Mouse (Mus musculus): ENCODE measurements around the gene Dock3.
A peak's percentile ranks its signal among the peaks of the same experiment; 100 is the strongest.

Dock3 gene

DNA sequence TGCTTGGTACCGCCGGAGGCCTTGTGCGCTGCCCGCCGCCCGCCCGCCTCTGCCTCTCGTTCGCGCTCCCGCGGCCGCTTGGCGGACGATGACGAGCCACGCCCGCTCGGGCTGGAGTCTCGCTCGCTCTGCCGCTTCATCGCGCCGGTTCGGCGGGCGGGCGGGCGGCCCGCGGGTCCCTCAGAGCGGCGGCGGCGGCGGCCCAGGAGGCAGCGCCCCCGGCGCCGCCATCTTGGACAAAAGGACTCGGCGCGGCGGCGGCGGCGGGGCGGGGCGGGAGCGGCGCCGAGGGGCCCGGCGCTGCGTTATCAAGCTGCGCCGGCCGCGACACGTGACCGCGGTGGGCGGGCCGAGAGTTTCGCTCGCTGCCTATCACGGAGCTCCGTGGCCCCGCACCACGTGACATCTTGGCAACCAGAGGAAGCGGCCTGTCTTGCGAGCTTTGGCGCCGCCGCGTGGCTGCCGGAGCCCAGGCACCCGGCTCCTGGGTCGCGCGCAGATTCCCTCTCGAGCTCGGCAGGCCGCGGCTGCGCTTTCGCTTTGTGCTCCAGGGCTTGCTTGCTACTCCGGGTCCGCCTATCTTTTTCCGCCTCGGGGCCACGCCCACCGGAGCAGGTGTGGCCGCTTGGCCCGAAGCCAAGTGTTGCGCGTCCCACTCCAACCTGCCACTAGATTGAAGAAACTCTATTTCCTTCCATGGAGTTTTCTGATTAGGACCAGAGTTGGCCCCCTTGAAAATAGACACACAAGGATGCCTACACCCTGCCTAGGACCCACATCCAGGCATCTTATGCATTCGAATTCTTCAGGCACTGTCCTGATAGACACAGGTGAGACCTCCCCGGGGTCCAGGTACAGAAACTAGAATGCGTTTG lies 344.6 kb downstream of the Dock3 start, which contains the start of gene Rbm15b:
Rbm15b (minus strand) TSS at position 601 of the 875 bp plus-strand sequence.
- DNase-seq: peak; percentile 98

GRCm38 (mm10) chr9:106885901-106886731 lies 345.6 kb downstream of the Dock3 start:
- DNase-seq: peak; percentile 34

DNA sequence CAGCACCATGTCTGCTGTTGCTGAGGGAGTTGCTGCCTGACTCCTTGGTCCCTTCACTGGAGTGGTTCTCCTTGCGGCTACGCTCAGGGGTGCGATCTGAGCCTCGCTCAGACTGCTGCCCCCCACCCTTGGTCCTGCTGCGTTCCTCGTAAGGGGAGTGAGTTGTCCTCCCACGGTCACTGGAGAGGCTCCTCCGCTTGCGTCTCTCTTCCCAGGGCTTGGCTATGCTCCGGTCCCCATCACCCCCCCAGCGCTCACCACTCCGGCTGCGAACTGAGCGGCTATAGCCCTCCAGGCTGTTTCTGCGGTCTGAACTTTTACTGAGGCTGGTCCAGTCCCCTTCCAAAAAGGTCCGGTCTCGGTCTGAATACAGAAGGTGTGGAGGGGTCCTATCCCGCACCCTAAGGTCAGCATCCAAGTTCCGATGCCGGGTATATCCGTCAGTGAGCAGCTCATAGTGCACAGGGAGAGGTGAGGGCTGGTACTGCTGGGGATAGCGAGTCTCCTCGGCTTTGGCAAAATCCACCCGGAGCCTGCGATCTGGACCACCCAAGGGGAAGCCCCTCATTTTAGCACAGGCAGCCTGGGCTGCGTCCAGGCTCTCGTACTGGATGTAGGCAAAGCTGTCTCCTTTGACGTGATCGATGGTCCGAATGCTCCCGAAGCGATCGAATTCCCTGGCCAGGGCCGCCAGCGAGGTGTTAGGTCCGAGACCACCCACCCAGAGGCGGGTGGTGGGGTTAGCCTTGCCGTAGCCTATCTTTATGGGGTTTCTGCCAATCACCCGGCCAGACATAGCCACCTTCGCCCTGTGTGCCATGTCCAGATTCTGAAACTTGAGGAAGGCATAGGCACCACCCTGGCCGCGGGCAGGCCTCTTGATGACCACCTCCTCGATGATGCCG lies 346.5 kb downstream of the Dock3 start:
- DNase-seq: peak; percentile 13

GRCm38 (mm10) chr9:106884306-106884705 lies 347.4 kb downstream of the Dock3 start:
- no peak for DNase-seq

DNA sequence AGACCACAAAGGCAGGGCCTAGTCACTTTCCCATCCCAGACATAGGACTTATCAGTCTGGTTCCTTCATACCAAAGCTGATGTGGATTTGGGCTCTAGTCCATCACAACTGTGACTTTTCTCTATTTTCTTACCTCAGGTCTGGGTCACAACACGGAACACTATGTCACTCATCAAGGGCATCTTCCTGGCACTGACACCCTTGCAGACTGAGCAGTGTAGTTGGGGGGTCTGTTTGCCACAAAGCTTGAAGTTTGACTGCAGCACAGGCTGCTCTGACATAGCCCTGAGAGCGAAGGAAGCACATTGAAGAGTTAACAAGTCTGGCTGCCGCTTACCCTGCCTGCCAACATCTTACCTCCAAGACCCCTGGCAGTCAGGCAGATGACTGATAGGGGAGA lies 348.6 kb downstream of the Dock3 start:
- no peak for DNase-seq

DNA sequence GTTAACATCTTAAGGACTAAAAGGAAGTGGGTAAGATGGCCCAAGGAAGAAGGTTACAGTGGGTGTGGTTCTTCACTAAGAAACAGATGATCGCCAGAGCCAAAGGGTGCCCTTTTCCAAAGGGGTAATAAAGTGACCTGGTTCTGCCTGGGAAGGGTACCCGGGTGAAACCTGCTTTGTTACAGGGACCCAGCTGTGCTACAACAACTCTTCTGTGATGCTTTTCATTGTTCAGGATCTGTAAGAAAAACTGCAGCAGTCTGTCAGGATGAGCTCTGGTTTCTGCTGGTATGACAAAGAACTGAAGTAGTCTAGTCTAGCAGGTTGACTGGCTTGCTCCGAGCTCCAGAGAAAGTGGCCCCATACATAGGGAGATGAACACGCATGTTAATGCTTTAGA lies 349.5 kb downstream of the Dock3 start:
- no peak for DNase-seq

GRCm38 (mm10) chr9:106881071-106881755 lies 350.5 kb downstream of the Dock3 start:
- DNase-seq: no peak

DNA sequence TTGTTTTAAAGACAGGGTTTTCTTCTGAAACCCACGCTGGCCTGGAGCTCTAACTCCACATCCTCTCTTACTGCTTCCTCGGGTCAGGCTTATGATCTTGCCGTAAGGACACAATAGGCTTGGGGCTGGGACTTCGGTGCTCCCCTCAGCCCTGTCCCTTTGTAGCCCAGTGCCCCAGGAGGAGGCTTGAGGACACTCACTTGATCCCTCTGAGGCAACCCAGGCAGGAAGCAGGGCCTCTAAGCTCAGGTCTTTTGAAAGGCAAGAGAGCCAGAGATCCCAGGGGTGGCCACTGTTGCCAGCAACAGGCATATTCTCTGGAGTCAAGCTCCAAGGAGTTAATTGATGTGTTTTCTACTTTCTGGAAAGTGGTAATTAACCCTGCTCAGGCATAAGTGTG lies 352.2 kb downstream of the Dock3 start:
- DNase-seq: no peak

DNA sequence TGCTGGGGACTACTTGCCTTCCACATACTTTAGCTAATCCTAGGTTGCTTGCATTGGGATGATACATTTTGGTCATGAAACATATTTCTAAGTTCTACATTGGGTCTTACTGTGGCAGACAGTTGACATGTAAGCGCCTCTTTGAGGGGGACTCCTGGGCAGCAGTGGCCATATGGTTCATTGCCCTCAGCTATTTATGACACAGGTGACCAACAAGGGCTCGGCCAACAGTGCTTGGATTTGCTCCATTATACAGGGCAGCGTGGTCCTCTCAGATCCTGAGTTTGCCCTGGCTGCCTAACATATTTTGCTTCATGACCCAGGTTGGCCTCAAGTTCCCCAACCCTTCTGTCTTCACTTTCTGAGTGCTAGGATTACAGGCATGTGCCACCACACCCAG lies 355.0 kb downstream of the Dock3 start:
- no peak for DNase-seq

GRCm38 (mm10) chr9:106874216-106874615 lies 357.5 kb downstream of the Dock3 start:
- DNase-seq: no peak

- no peak for DNase-seq
Observed at GRCm38 (mm10) chr9:106858036-106858435, 373.7 kb downstream of the Dock3 start.

GRCm38 (mm10) chr9:106856664-106857063 lies 375.0 kb downstream of the Dock3 start:
- no peak for DNase-seq
